Mouse (Mus musculus) adrenal gland, postnatal 14 days (tissue): ENCODE measurements around the gene Gm21627. TPM values are rescaled to one million over a fixed set of nuclear protein-coding genes. Genes with fewer than 3 reads are reported as not detected.
"Not testable (repeated sequence)": the region's sequence is repeated elsewhere in the genome, so short reads cannot be mapped to it uniquely, and the experiment has no call there.

ENCODE experiments used
- DNase-seq: peaks from one replicate; pipeline ENCODE4 v3.0.0; 2021; ENCODE audit warnings: mixed read lengths
- long read RNA-seq, 2 experiments: library from polyadenylated mRNA; stranded (forward); transcript quantifications; one replicate each; pipeline ENCODE4 v2.0.0; 2021
- total RNA-seq: library from RNA; stranded (reverse); gene quantifications from 2 replicates; pipeline ENCODE4 v1.2.3, GENCODE M21; 2021

The Gm21627 gene
- total RNA-seq = not detected in 2 replicates
- long read RNA-seq, experiment 1 = 0 reads
- long read RNA-seq, experiment 2 = 0 reads

DNA sequence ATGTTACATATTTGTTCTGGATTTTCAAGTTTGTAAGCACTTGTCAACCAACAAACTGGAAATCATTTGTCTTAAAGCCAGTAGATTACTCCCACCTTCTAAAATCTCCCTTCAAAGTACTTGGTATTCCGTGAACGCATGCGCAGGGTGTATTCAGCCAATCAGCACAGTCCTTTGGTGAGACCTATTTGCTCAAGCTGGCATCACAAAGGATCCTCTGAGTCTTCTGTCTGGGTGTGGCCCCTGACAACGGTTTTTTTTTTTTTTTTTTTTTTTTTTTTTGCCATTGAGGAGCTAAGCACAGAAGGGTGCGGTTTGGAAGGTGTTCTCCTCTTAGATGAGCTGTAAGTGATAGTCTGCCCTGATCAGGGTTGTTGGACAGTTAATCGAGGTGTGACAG, at the start of gene Gm21627:
TSS of gene Gm21627 (plus strand) at position 301 of the 400 bp plus-strand sequence.
- DNase-seq = not testable (repeated sequence)
